Mouse (Mus musculus) bone marrow macrophage, adult 2 months (primary cell): Measurements from ENCODE around the gene Ms4a8a.

Source experiments
- CTCF ChIP-seq: IDR thresholded peaks from 2 replicates; pipeline ENCODE4 v1.5.1; 2012; ENCODE audit warnings: low read depth, mild to moderate bottlenecking, low read length, moderate library complexity
- POLR2A ChIP-seq: IDR thresholded peaks from 2 replicates; pipeline ENCODE4 v1.6.1; 2012; ENCODE audit warnings: mild to moderate bottlenecking, low read depth, low read length, borderline replicate concordance

DNA sequence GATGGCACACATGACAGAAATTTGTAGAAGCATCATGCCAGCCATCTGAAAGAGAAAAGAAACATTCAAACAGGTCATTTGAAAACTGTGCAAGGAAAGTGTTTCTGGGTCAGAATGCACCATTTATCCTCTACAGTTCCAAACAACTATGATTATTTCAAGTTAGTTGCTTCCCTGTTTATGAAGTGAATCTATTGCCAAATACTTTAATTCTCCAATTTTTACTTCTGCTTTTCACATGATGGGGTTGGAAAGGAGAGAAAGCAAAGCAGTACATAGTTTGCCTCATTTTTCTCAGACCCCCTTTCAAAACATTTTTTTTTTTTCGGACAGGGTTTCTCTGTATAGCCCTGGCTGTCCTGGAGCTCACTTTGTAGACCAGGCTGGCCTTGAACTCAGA is 21.0 kb upstream of the Ms4a8a start:
- TF ChIP-seq CTCF (no peak), POLR2A (no peak)
